Mouse (Mus musculus): Measurements from ENCODE around the gene Tecr. TPM values are rescaled to one million over a fixed set of nuclear protein-coding genes. Genes with fewer than 3 reads are reported as not detected.
A peak's percentile ranks its signal among the peaks of the same experiment; 100 is the strongest.

The Tecr gene
- polyA plus RNA-seq, 1 experiment: 406 TPM

- TF ChIP-seq GATA1 (IDR thresholded peaks at IDR 0.05; ENCODE audit: borderline replicate concordance, low read length): no peak
- no peak for TF ChIP-seq FLI1 (IDR thresholded peaks at IDR 0.05; ENCODE audit: low read length)
- Histone ChIP-seq H3K36me3 (replicated peaks; ENCODE audit: low read length) (peaks cover 43% of the 10 kb centered on the region), H3K27me3 (replicated peaks) (no peaks in the 10 kb centered on the region), H3K9me3 (no peaks in the 10 kb centered on the region), H3K4me1 (peaks cover 70% of the 10 kb centered on the region), H3K4me3 (replicated peaks) (peak overlapping the region; percentile 69)
Observed at GRCm38 (mm10) chr8:83568128-83568527, 39.6 kb downstream of the Tecr start.

DNA sequence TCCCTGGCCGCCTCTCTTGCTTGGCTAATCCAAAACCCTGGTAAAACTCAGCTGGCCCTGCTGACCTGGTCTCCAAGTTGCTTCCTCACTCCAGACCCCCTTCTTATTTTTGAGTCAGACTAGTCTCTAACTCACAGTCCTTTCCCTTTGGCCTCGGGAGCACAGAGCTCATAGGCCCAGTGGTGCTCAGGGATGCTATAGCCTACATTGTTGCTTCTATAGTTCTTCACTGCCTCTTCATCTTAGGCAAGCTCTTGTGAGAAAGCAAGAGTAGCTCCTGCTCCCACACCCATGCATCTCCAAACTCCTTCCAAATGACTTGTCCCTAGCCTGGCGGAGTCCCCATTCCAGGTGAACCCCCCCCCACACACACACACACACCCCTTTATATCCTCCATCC is 40.1 kb downstream of the Tecr start:
- Histone ChIP-seq H3K9me3 (no peaks in the 10 kb centered on the region), H3K36me3 (replicated peaks; ENCODE audit: low read length) (peaks cover 40% of the 10 kb centered on the region), H3K27me3 (replicated peaks) (no peaks in the 10 kb centered on the region), H3K4me1 (peaks cover 66% of the 10 kb centered on the region), H3K4me3 (replicated peaks) (peak overlapping the region; percentile 100)
- no peak for TF ChIP-seq GATA1 (IDR thresholded peaks at IDR 0.05; ENCODE audit: borderline replicate concordance, low read length)
- TF ChIP-seq FLI1 (IDR thresholded peaks at IDR 0.05; ENCODE audit: low read length): no peak

- Histone ChIP-seq H3K9me3 (no peaks in the 10 kb centered on the region), H3K4me3 (replicated peaks) (peak within 1 kb of the TSS; percentile 100), H3K27me3 (replicated peaks) (peaks cover 1% of the 10 kb centered on the region), H3K4me1 (peaks cover 57% of the 10 kb centered on the region), H3K36me3 (replicated peaks; ENCODE audit: low read length) (peaks cover 30% of the 10 kb centered on the region)
- TF ChIP-seq FLI1 (IDR thresholded peaks at IDR 0.05; ENCODE audit: low read length) (no peak), GATA1 (IDR thresholded peaks at IDR 0.05; ENCODE audit: borderline replicate concordance, low read length) (no peak)
Observed at GRCm38 (mm10) chr8:83566469-83567395, 41.0 kb downstream of the Tecr start, which contains the start of gene Ndufb7. Gene Ndufb7, plus strand, starts transcription at chr8:83566671.

DNA sequence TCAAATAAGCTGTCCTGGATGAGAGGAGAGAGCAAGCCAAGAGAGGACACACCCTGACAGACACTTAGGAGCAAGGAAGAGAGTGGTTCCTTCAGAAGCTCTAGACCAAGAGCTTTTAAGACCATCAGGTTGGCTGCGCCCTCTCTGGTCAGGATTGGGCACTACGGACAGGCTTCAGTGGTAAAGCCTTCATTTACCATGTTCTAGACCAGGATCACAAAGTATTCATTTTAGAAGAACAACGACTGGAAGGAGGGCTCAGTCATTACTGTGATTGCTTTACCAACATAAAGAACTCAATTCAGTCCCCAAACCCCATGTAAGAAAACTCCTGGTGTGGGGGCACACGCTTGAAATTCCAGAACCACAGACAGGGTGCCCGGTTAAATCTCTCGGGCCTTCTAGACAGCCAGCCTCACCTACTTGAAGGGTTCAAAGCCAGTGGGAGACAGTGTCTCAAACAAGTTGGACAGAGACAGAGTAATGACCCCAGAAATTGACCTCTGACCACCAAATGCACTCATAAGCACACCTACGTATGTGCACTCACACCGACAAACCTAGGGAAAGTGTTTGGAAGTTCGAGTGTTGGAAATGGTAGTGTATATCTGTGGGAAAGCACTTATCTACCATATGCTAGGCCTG is 41.9 kb downstream of the Tecr start:
- Histone ChIP-seq H3K4me3 (replicated peaks) (peak overlapping the region; percentile 46), H3K27me3 (replicated peaks) (peaks cover 3% of the 10 kb centered on the region), H3K36me3 (replicated peaks; ENCODE audit: low read length) (peaks cover 22% of the 10 kb centered on the region), H3K4me1 (peaks cover 48% of the 10 kb centered on the region), H3K9me3 (0 out of 2 replicates have a peak, but pooled peaks cover 2% of the 10 kb centered on the region)
- TF ChIP-seq GATA1 (IDR thresholded peaks at IDR 0.05; ENCODE audit: borderline replicate concordance, low read length) (no peak), FLI1 (IDR thresholded peaks at IDR 0.05; ENCODE audit: low read length) (no peak)

DNA sequence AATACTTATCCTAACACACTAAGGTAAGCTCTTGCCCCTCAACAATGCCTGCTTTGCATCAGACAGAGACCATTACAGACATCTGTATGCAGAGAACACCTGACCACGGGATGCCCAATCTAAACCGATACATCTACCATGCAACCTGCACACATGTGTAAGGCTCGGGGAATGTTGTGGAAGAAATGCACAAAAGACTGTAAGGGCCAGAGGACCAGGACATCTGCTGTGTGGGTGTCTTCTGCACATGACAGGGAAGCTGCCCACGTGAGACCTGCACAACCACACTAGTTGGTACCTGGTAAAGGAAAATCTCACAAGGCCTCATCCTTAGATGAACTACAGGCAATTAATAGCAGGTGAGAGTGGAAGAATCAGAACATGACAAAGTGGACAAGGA is 44.5 kb downstream of the Tecr start:
- no peaks in the 10 kb centered on the region for H3K36me3 ChIP-seq (replicated peaks; ENCODE audit: low read length)
- H3K27me3 ChIP-seq (replicated peaks): peaks cover 3% of the 10 kb centered on the region
- TF ChIP-seq FLI1 (IDR thresholded peaks at IDR 0.05; ENCODE audit: low read length): no peak
- no peak for TF ChIP-seq GATA1 (IDR thresholded peaks at IDR 0.05; ENCODE audit: borderline replicate concordance, low read length)
- peaks cover 25% of the 10 kb centered on the region for H3K4me1 ChIP-seq
- H3K4me3 ChIP-seq (replicated peaks): no peak overlapping the region
- H3K9me3 ChIP-seq: 0 out of 2 replicates have a peak, but pooled peaks cover 8% of the 10 kb centered on the region

GRCm38 (mm10) chr8:83562669-83563068 is 45.1 kb downstream of the Tecr start:
- Histone ChIP-seq H3K9me3 (0 out of 2 replicates have a peak, but pooled peaks cover 8% of the 10 kb centered on the region), H3K27me3 (replicated peaks) (peaks cover 3% of the 10 kb centered on the region), H3K4me1 (peaks cover 19% of the 10 kb centered on the region), H3K4me3 (replicated peaks) (no peak overlapping the region), H3K36me3 (replicated peaks; ENCODE audit: low read length) (no peaks in the 10 kb centered on the region)
- no peak for TF ChIP-seq FLI1 (IDR thresholded peaks at IDR 0.05; ENCODE audit: low read length)
- no peak for TF ChIP-seq GATA1 (IDR thresholded peaks at IDR 0.05; ENCODE audit: borderline replicate concordance, low read length)

GRCm38 (mm10) chr8:83535736-83536135 is 72.0 kb downstream of the Tecr start, which contains the start of gene Olfr370:
Gene Olfr370, plus strand, starts transcription at chr8:83535780.
- Histone ChIP-seq H3K27me3 (replicated peaks) (peaks cover 12% of the 10 kb centered on the region), H3K9me3 (no peaks in the 10 kb centered on the region), H3K36me3 (replicated peaks; ENCODE audit: low read length) (no peaks in the 10 kb centered on the region), H3K4me3 (replicated peaks) (no peak within 1 kb of the TSS), H3K4me1 (no peaks in the 10 kb centered on the region; the same call in 1 of the 2 replicates)
- no peak for TF ChIP-seq FLI1 (IDR thresholded peaks at IDR 0.05; ENCODE audit: low read length)
- TF ChIP-seq GATA1 (IDR thresholded peaks at IDR 0.05; ENCODE audit: borderline replicate concordance, low read length): no peak

GRCm38 (mm10) chr8:83534802-83535201 is 73.0 kb downstream of the Tecr start:
- Histone ChIP-seq H3K4me1 (no peaks in the 10 kb centered on the region), H3K27me3 (replicated peaks) (peaks cover 11% of the 10 kb centered on the region), H3K4me3 (replicated peaks) (no peak overlapping the region), H3K9me3 (no peaks in the 10 kb centered on the region), H3K36me3 (replicated peaks; ENCODE audit: low read length) (no peaks in the 10 kb centered on the region)
- no peak for TF ChIP-seq FLI1 (IDR thresholded peaks at IDR 0.05; ENCODE audit: low read length)
- no peak for TF ChIP-seq GATA1 (IDR thresholded peaks at IDR 0.05; ENCODE audit: borderline replicate concordance, low read length)

Other genes starting within 250 kb of the Tecr start
- gene Clgn, start 218.1 kb downstream of the Tecr start, polyA plus RNA-seq (2012; ENCODE audit: insufficient read depth, low replicate concordance): not detected in 2 replicates
- gene Scoc, start 149.6 kb downstream of the Tecr start, polyA plus RNA-seq (2012; ENCODE audit: insufficient read depth, low replicate concordance): 2.9 TPM in 1 of 2 replicates, not detected in the other
- gene Olfr370, start 72.2 kb downstream of the Tecr start, polyA plus RNA-seq (2012; ENCODE audit: insufficient read depth, low replicate concordance): not detected in 2 replicates
- 84.7 and 511 TPM in 2 replicates for gene Ndufb7, start 41.3 kb downstream of the Tecr start, polyA plus RNA-seq (2012; ENCODE audit: insufficient read depth, low replicate concordance)
- 23.3 and 30.5 TPM in 2 replicates for gene Dnajb1, start 222 bp upstream of the Tecr start, polyA plus RNA-seq (2012; ENCODE audit: insufficient read depth, low replicate concordance)
- 306 and 351 TPM in 2 replicates for gene Gipc1, start 44.7 kb upstream of the Tecr start, polyA plus RNA-seq (2012; ENCODE audit: insufficient read depth, low replicate concordance)
- 0.45 and 0.73 TPM in 2 replicates for gene Ptger1, start 58.7 kb upstream of the Tecr start, polyA plus RNA-seq (2012; ENCODE audit: insufficient read depth, low replicate concordance)
- gene Pkn1, start 91.2 kb upstream of the Tecr start, polyA plus RNA-seq (2012; ENCODE audit: insufficient read depth, low replicate concordance): 73.0 and 95.0 TPM in 2 replicates
- gene Ddx39, start 107.2 kb upstream of the Tecr start, polyA plus RNA-seq (2012; ENCODE audit: insufficient read depth, low replicate concordance): 7.5 and 18.1 TPM in 2 replicates
- 18.7 and 23.5 TPM in 2 replicates for gene Adgre5, start 133.4 kb upstream of the Tecr start, polyA plus RNA-seq (2012; ENCODE audit: insufficient read depth, low replicate concordance)